ENCODE assay signal across 28 mouse cellular contexts in genomic region chr7:19028067-19028466, GRCm38 (mm10). TPM values are rescaled to one million over a fixed set of nuclear protein-coding genes. Genes with fewer than 3 reads are reported as not detected.
"Had no signal": no experiment of that assay in that cellular context is flagged by ENCODE, and none has a peak within 500 bp of the region (broad histone marks: within the 10 kb centered on the region; RNA-seq: fewer than 3 reads in every experiment).

No protein-coding gene starts in this region.

- ATAC-seq: liver, embryonic 12.5 days had no signal

- H3K4me3 ChIP-seq: kidney, embryonic 15.5 days; limb, embryonic 10.5 days; limb, embryonic 13.5 days; liver, embryonic 12.5 days; liver, embryonic 15.5 days; lung, embryonic 15.5 days had no signal

- H3K9ac ChIP-seq: kidney, embryonic 15.5 days; limb, embryonic 13.5 days; liver, embryonic 12.5 days; liver, embryonic 15.5 days; lung, embryonic 15.5 days had no signal

- H3K4me2 ChIP-seq: kidney, embryonic 15.5 days; limb, embryonic 13.5 days; liver, embryonic 12.5 days; liver, embryonic 15.5 days; lung, embryonic 15.5 days; midbrain, embryonic 11.5 days had no signal

- DNase-seq: kidney, postnatal 10 days; kidney, postnatal 4 days; liver; lung, adult 18-20 months; lung, postnatal 10 days; lung, postnatal 36 days; midbrain, embryonic 14.5 days; thymus, adult 2 months; thymus, postnatal 14 days had no signal

- H3K27ac ChIP-seq: kidney, embryonic 15.5 days; limb, embryonic 10.5 days; limb, embryonic 13.5 days; liver, embryonic 12.5 days; liver, embryonic 15.5 days; lung, embryonic 15.5 days; stomach, postnatal 0 days had no signal

- H3K9me3 ChIP-seq: kidney, embryonic 15.5 days; limb, embryonic 10.5 days; limb, embryonic 13.5 days; liver, embryonic 12.5 days; liver, embryonic 15.5 days; lung, embryonic 15.5 days had no signal

RNA-seq across cellular contexts. Expression of gene Foxa3, which starts 4.7 kb away (rescaled TPM):
- total RNA-seq: layer of hippocampus, adult 18-20 months; layer of hippocampus, postnatal 14 days; left cerebral cortex, adult 8-10 months; left cerebral cortex, postnatal 25 days; megakaryocyte progenitor cell, adult 5-6 weeks; megakaryocyte-erythroid progenitor cell, adult 5-6 weeks; midbrain, postnatal 0 days had no signal
- polyA plus RNA-seq: limb, embryonic 10.5 days; midbrain, embryonic 11.5 days; midbrain, embryonic 14.5 days; midbrain, postnatal 0 days; neural tube, embryonic 11.5 days; neural tube, embryonic 14.5 days had no signal

RNA-seq across cellular contexts. Expression of gene Rsph6a, which starts 26.4 kb away (rescaled TPM):
- total RNA-seq: layer of hippocampus, adult 18-20 months; megakaryocyte progenitor cell, adult 5-6 weeks; megakaryocyte-erythroid progenitor cell, adult 5-6 weeks; midbrain, postnatal 0 days had no signal
- polyA plus RNA-seq: kidney, embryonic 15.5 days; limb, embryonic 10.5 days; limb, embryonic 13.5 days; liver, embryonic 12.5 days; liver, embryonic 15.5 days; lung, embryonic 15.5 days; midbrain, embryonic 11.5 days; neural tube, embryonic 11.5 days; neural tube, embryonic 14.5 days; small intestine, adult 2 months; stomach, embryonic 14.5 days; stomach, postnatal 0 days had no signal
